Mouse (Mus musculus) neural tube, postnatal 0 days (tissue): ENCODE results near the gene Atg3. TPM values are rescaled to one million over a fixed set of nuclear protein-coding genes. Genes with fewer than 3 reads are reported as not detected.

Experiments
- polyA plus RNA-seq: library from polyadenylated mRNA; unstranded; fragments of >200 nt; fragmentation: Nextera tagmentation; extraction: Ambion mirVana; gene quantifications from 2 replicates; pipeline ENCODE4 v1.2.1, GENCODE M21; 2015

Gene Atg3
- 59.4 and 62.3 TPM in 2 replicates for polyA plus RNA-seq

GRCm38 (mm10) chr16:45158522-45159388 lies at the start of gene Atg3, which contains the start of gene Slc35a5:
Gene Atg3 (plus strand): TSS chr16:45158785.
Gene Slc35a5 (minus strand): TSS chr16:45158706.

GRCm38 (mm10) chr16:45223648-45224388 lies 65.2 kb downstream of the Atg3 start, which contains the start of gene Btla:
Gene Btla (plus strand): TSS chr16:45224315.

Other genes with a start within 250 kb of the Atg3 start
- not detected in 2 replicates for gene Cd200r3, start 215.1 kb upstream of the Atg3 start, polyA plus RNA-seq
- gene Ccdc80, start 65.4 kb upstream of the Atg3 start, polyA plus RNA-seq, result 20.6 and 22.4 TPM in 2 replicates
- 29.2 and 33.1 TPM in 2 replicates for gene Slc35a5, start 79 bp upstream of the Atg3 start, polyA plus RNA-seq
- gene Btla, start 65.5 kb downstream of the Atg3 start, polyA plus RNA-seq, result 0.13 TPM in 1 of 2 replicates, not detected in the other